Mouse (Mus musculus): ENCODE data around the gene 2310022B05Rik. TPM values are rescaled to one million over a fixed set of nuclear protein-coding genes. Genes with fewer than 3 reads are reported as not detected.

Gene 2310022B05Rik
- polyA plus RNA-seq, 1 experiment from 2014 or later: 27.0 TPM

GRCm38 (mm10) chr8:124617266-124617869 is 45.8 kb downstream of the 2310022B05Rik start:
- H3K27me3 ChIP-seq (ENCODE audit: control insufficient read depth, insufficient read depth, low read length): no peaks in the 10 kb centered on the region; the same call in 1 of the 2 replicates
- 14% methylated on average over 17 of the region's 17 CpGs for WGBS
- peak; percentile 84 for DNase-seq (ENCODE audit: low spot score)
- ATAC-seq (replicated peaks; ENCODE audit: insufficient number of reproducible peaks, low FRiP score, low TSS enrichment, low read depth): peak; percentile 79
- H3K27ac ChIP-seq (replicated peaks; ENCODE audit: low read depth, low read length): no peak overlapping the region
- no peaks in the 10 kb centered on the region for H3K9me3 ChIP-seq (replicated peaks; ENCODE audit: control insufficient read depth, low read length)
- H3K4me1 ChIP-seq (ENCODE audit: control insufficient read depth, insufficient read depth, low read length): no peaks in the 10 kb centered on the region
- peak overlapping the region; percentile 27 for H3K4me3 ChIP-seq (ENCODE audit: low read depth, low read length)
- H3K9ac ChIP-seq (replicated peaks; ENCODE audit: low read length): peak overlapping the region; percentile 29
- no peaks in the 10 kb centered on the region for H3K36me3 ChIP-seq (replicated peaks; ENCODE audit: control insufficient read depth, insufficient read depth, low read depth, low read length)
- peak overlapping the region; percentile 62 for H3K4me2 ChIP-seq (ENCODE audit: low read depth, low read length)

GRCm38 (mm10) chr8:124614325-124614724 is 48.8 kb downstream of the 2310022B05Rik start:
- Histone ChIP-seq H3K36me3 (replicated peaks; ENCODE audit: control insufficient read depth, insufficient read depth, low read depth, low read length) (no peaks in the 10 kb centered on the region), H3K9me3 (replicated peaks; ENCODE audit: control insufficient read depth, low read length) (no peaks in the 10 kb centered on the region), H3K9ac (replicated peaks; ENCODE audit: low read length) (no peak overlapping the region), H3K27me3 (ENCODE audit: control insufficient read depth, insufficient read depth, low read length) (no peaks in the 10 kb centered on the region; the same call in 1 of the 2 replicates), H3K27ac (replicated peaks; ENCODE audit: low read depth, low read length) (no peak overlapping the region), H3K4me2 (ENCODE audit: low read depth, low read length) (no peak overlapping the region), H3K4me3 (ENCODE audit: low read depth, low read length) (no peak overlapping the region), H3K4me1 (ENCODE audit: control insufficient read depth, insufficient read depth, low read length) (no peaks in the 10 kb centered on the region)
- DNase-seq (ENCODE audit: low spot score) (no peak), ATAC-seq (replicated peaks; ENCODE audit: insufficient number of reproducible peaks, low FRiP score, low TSS enrichment, low read depth) (no peak)
- WGBS: 80% methylated on average over 5 of the region's 6 CpGs

GRCm38 (mm10) chr8:124608972-124609353 is 54.2 kb downstream of the 2310022B05Rik start:
- 83% methylated on average over 9 of the region's 9 CpGs for WGBS

GRCm38 (mm10) chr8:124608239-124608971 is 54.8 kb downstream of the 2310022B05Rik start:
- no peaks in the 10 kb centered on the region for H3K36me3 ChIP-seq (replicated peaks; ENCODE audit: control insufficient read depth, insufficient read depth, low read depth, low read length)
- DNase-seq (ENCODE audit: low spot score) (peak; percentile 48), ATAC-seq (replicated peaks; ENCODE audit: insufficient number of reproducible peaks, low FRiP score, low TSS enrichment, low read depth) (no peak)
- no peaks in the 10 kb centered on the region for H3K4me1 ChIP-seq (ENCODE audit: control insufficient read depth, insufficient read depth, low read length)
- no peak overlapping the region for H3K4me2 ChIP-seq (ENCODE audit: low read depth, low read length)
- no peaks in the 10 kb centered on the region for H3K27me3 ChIP-seq (ENCODE audit: control insufficient read depth, insufficient read depth, low read length)
- H3K9ac ChIP-seq (replicated peaks; ENCODE audit: low read length): no peak overlapping the region
- no peak overlapping the region for H3K4me3 ChIP-seq (ENCODE audit: low read depth, low read length)
- 74% methylated on average over 13 of the region's 13 CpGs for WGBS
- no peak overlapping the region for H3K27ac ChIP-seq (replicated peaks; ENCODE audit: low read depth, low read length)
- H3K9me3 ChIP-seq (replicated peaks; ENCODE audit: control insufficient read depth, low read length): no peaks in the 10 kb centered on the region

More at GRCm38 (mm10) chr8:124608972-124609353, 54.2 kb downstream of the 2310022B05Rik start:
- Histone ChIP-seq H3K36me3 (replicated peaks; ENCODE audit: control insufficient read depth, insufficient read depth, low read depth, low read length) (no peaks in the 10 kb centered on the region), H3K4me2 (ENCODE audit: low read depth, low read length) (no peak overlapping the region), H3K27me3 (ENCODE audit: control insufficient read depth, insufficient read depth, low read length) (no peaks in the 10 kb centered on the region), H3K4me3 (ENCODE audit: low read depth, low read length) (no peak overlapping the region), H3K9ac (replicated peaks; ENCODE audit: low read length) (no peak overlapping the region), H3K27ac (replicated peaks; ENCODE audit: low read depth, low read length) (no peak overlapping the region), H3K4me1 (ENCODE audit: control insufficient read depth, insufficient read depth, low read length) (no peaks in the 10 kb centered on the region), H3K9me3 (replicated peaks; ENCODE audit: control insufficient read depth, low read length) (no peaks in the 10 kb centered on the region)
- no peak for DNase-seq (ENCODE audit: low spot score)
- no peak for ATAC-seq (replicated peaks; ENCODE audit: insufficient number of reproducible peaks, low FRiP score, low TSS enrichment, low read depth)

DNA sequence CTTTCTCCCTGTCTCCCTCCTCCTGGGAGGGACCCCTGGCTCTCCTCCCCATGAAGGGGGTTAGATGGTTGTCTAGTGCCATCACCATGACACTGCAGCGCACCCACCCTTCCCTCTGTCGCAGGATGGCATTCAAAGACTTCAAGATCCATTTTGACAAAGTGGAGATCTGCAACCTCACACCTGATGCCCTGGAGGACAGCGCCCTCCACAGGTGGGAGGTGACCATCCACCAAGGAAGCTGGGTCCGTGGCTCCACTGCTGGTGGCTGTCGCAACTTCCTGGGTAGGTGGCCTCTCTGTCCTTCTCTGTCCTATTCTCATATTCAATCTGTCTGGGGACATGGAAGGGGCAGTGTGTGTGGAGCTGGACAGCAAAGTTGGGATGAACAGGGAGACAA is 59.1 kb downstream of the 2310022B05Rik start:
- H3K4me2 ChIP-seq (ENCODE audit: low read depth, low read length): no peak overlapping the region
- WGBS: 74% methylated on average over 5 of the region's 5 CpGs

DNA sequence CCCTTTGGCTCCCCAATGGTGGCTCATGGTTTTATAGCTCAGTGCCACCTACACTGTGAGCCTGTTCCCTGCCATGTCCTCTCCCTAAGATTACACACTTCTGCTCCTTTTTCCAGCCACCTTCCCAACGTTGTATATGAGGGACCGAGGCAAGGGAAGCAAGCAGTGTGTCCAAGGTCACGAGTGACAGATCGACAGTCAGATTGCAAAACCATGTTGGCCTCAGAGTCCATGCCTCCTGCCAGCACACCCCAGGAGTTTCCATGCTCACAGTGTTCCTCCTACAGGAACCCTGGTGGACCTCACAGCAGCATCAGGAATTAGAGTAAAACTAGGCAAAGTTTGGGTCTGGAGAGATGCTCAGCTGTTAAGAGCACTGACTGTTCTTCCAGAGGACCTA is 73.8 kb downstream of the 2310022B05Rik start:
- Histone ChIP-seq H3K4me2 (ENCODE audit: low read depth, low read length) (no peak overlapping the region), H3K9me3 (replicated peaks; ENCODE audit: control insufficient read depth, low read length) (no peaks in the 10 kb centered on the region), H3K36me3 (replicated peaks; ENCODE audit: control insufficient read depth, insufficient read depth, low read depth, low read length) (no peaks in the 10 kb centered on the region), H3K4me1 (ENCODE audit: control insufficient read depth, insufficient read depth, low read length) (no peaks in the 10 kb centered on the region), H3K27me3 (ENCODE audit: control insufficient read depth, insufficient read depth, low read length) (no peaks in the 10 kb centered on the region), H3K27ac (replicated peaks; ENCODE audit: low read depth, low read length) (no peak overlapping the region), H3K4me3 (ENCODE audit: low read depth, low read length) (no peak overlapping the region), H3K9ac (replicated peaks; ENCODE audit: low read length) (no peak overlapping the region)
- DNase-seq (ENCODE audit: low spot score) (no peak), ATAC-seq (replicated peaks; ENCODE audit: insufficient number of reproducible peaks, low FRiP score, low TSS enrichment, low read depth) (no peak)
- WGBS: 84% methylated on average over 4 of the region's 4 CpGs

More for the DNA sequence above, 59.1 kb downstream of the 2310022B05Rik start:
- no peaks in the 10 kb centered on the region for H3K9me3 ChIP-seq (replicated peaks; ENCODE audit: control insufficient read depth, low read length)
- DNase-seq (ENCODE audit: low spot score): no peak
- H3K36me3 ChIP-seq (replicated peaks; ENCODE audit: control insufficient read depth, insufficient read depth, low read depth, low read length): no peaks in the 10 kb centered on the region
- no peaks in the 10 kb centered on the region for H3K27me3 ChIP-seq (ENCODE audit: control insufficient read depth, insufficient read depth, low read length)
- H3K9ac ChIP-seq (replicated peaks; ENCODE audit: low read length): no peak overlapping the region
- no peaks in the 10 kb centered on the region for H3K4me1 ChIP-seq (ENCODE audit: control insufficient read depth, insufficient read depth, low read length)
- no peak for ATAC-seq (replicated peaks; ENCODE audit: insufficient number of reproducible peaks, low FRiP score, low TSS enrichment, low read depth)
- no peak overlapping the region for H3K4me3 ChIP-seq (ENCODE audit: low read depth, low read length)
- no peak overlapping the region for H3K27ac ChIP-seq (replicated peaks; ENCODE audit: low read depth, low read length)

DNA sequence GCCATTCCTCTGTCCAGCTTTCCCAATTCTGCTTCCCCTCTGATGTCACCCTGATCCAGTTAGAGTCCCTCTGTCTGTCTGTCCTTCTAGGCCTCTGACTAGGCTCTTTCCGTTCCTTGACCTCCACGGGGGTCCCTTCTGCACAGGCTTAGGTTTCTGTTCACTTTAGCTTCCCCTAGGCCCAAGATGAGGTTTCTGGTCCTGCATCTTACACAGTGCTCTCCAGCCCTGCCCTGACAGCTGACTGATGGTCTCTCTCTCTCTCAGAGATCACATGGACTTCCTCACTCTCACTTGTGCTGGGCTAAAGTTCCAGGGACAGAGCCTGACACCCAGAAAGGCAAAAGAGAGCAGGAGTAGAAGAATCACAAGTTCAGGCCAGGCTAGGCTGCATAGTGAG is 76.6 kb downstream of the 2310022B05Rik start:
- DNase-seq (ENCODE audit: low spot score): no peak
- H3K4me1 ChIP-seq (ENCODE audit: control insufficient read depth, insufficient read depth, low read length): no peaks in the 10 kb centered on the region
- WGBS: 88% methylated on average over 2 of the region's 2 CpGs
- H3K27me3 ChIP-seq (ENCODE audit: control insufficient read depth, insufficient read depth, low read length): no peaks in the 10 kb centered on the region
- no peak overlapping the region for H3K4me3 ChIP-seq (ENCODE audit: low read depth, low read length)
- no peak for ATAC-seq (replicated peaks; ENCODE audit: insufficient number of reproducible peaks, low FRiP score, low TSS enrichment, low read depth)
- no peak overlapping the region for H3K9ac ChIP-seq (replicated peaks; ENCODE audit: low read length)
- no peaks in the 10 kb centered on the region for H3K36me3 ChIP-seq (replicated peaks; ENCODE audit: control insufficient read depth, insufficient read depth, low read depth, low read length)
- no peak overlapping the region for H3K4me2 ChIP-seq (ENCODE audit: low read depth, low read length)
- no peak overlapping the region for H3K27ac ChIP-seq (replicated peaks; ENCODE audit: low read depth, low read length)
- no peaks in the 10 kb centered on the region for H3K9me3 ChIP-seq (replicated peaks; ENCODE audit: control insufficient read depth, low read length)

All from embryonic facial prominence, embryonic 11.5 days (tissue).